Mouse (Mus musculus) kidney, postnatal 25 days (tissue): ENCODE measurements around the gene Bean1.

Source experiments
- DNase-seq, 2 experiments: peaks; one replicate each; pipeline ENCODE4 v3.0.0; 2021; ENCODE audit warnings: mixed read lengths in 2 of 2

Bean1 gene

DNA sequence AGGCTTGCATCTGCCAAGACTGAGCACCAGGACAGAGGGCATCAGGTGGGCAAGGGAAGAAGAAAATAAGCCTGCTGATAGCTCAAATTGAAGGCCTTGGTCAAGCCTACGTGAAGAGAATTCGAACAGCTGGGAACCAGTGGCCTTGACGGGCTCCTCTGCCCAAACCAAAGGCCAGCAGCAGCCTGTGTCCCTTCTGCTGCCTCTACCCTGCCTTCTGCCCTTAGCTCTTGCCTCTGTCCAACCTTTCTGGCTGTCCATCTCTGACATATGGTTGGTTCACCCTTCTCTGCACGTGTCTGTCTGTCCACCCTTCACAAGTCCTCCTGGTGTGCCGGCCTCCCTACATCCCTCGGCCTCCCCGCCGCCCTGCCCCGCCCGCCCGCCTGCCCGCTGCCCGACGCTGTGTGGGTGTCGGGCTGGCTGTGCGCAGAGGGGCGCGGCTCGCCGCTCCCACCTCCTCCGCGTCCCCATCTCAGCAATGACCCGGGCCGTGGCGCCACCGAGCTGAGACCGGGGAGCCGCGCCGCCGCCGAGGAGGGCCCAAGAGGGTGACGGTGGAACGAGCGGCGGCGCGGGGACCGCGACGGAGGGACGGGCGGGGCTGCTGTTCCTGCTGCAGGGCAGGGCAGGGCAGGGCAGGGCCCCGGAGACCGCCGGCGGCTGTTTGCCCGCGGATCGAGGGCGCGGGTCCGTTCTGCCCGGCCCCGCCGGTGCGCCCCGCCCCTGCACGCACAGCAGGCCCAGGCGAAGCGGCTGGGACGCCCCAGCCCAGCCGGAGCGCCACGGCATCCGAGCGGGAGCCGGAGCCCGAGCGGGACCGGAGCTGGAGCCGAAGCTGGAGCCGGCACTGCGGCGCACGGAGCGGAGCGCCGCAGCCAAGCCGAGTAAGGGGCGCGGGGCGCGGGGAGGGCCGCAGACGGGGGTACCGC is at the start of gene Bean1:
Bean1 (plus strand) TSS at position 325 of the 932 bp plus-strand sequence.
- DNase-seq: peak; percentile 8 to 43

- peak in 1 of 2 experiments; percentile 14 for DNase-seq
Measured at GRCm38 (mm10) chr8:104121640-104122416, 48.4 kb upstream of the Bean1 start.

DNA sequence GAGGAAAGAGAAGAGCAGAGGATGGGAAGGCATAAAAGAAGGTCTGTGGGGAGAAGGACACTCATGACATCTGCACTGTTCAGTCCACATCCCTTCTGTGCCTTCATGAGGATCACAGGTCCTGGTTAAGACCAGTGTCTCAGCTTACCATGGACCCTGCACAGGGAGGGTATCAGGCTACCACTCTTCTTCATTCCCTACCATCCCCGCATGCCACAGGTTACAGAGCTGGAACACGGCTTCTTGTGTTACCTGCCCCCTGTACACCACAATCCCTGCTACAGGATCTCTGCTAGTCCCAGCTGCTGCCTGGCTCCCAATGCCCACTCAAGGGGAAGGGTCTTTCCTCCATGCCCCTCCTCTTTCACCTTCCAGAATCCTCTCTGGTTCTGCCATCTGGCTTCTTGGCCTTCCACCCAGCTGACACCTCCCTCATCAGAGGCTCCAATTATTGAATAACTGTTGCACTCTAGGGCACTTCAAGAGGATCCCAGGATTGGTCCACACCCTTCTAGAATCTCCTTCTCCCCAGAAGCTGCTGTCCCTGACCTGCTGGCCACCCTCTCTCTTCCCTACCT is 47.1 kb upstream of the Bean1 start:
- DNase-seq: no peak

DNA sequence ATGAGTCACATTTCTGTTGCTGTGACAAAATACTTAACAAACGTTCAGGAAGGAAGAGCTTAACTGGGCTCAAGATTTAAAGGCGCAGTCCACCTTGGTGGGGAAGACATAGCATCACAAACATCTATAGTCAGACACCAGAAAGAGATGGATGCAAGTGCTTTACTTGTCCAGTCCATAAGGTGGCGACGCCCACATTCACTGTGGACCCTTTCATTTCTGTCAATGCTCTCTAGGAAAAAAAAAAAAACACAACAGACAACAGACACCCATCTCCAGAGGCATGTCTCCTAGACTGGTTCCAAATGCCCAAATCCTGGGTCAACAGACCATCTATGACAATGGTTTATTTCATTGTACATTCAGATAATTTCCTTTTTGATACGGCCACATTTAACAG is 45.7 kb upstream of the Bean1 start:
- DNase-seq: no peak

DNA sequence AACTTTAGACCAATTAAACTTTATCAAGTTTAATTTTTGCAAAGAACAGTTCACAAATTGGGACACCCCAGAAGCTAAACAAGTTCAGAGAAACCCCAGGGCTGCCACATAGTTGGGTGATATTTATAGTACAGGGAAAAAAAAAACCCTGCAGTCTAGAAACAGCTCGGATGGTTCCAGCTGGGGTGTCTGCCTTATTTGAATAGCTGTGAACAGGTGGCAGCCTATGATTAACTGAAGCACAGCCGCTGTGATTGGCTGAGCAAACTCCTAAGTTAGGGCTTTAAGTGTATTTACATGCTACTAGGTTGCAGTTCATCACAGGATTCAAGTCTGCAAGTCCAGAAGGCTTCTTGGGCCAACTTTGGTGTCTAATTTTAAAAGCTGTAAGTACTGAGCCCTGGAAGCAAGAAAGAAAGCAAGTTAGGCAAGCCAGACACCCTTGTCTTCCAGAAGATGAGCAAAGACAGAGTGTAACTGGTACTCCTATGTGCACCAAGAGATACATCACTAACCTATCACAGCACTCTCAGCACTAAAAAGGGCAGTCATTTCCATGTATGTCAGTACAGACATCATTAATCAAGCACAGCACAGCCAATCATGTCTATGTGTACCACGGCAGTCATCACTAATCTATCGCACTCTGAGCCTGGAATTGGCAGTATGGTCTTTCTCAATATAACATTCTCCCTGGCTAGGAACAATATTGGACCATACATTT is 42.9 kb upstream of the Bean1 start:
- DNase-seq: no peak

GRCm38 (mm10) chr8:104130916-104131315 is 39.3 kb upstream of the Bean1 start:
- no peak for DNase-seq

DNA sequence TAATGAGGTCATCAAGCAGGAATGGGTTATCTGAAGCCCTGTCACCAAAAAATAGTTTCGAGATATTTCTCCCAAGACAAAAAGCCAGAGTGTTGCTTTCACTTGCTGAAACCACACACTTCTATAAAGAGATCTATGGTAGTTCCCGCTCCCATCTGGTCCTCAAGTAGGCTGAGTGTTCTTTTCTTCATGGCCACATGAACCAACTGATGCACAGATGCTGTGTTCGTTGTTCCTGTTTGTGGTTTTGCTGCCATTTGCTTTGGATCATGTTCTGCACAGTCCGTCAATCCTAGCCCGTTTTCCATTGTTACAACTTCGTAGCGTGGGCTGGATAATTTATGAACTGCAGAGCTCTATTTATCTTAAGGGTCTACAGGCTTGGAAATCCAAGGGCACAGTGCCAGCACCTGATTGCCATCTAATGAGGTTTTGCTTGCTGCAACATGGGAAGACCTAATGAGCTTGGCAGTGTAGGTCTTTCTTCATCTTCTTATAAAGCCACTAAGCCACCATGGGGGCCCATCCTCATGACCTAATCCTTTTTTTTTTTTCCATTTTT is 38.7 kb upstream of the Bean1 start:
- DNase-seq: no peak

- no peak for DNase-seq
Measured at GRCm38 (mm10) chr8:104134521-104134920, 35.7 kb upstream of the Bean1 start.

DNA sequence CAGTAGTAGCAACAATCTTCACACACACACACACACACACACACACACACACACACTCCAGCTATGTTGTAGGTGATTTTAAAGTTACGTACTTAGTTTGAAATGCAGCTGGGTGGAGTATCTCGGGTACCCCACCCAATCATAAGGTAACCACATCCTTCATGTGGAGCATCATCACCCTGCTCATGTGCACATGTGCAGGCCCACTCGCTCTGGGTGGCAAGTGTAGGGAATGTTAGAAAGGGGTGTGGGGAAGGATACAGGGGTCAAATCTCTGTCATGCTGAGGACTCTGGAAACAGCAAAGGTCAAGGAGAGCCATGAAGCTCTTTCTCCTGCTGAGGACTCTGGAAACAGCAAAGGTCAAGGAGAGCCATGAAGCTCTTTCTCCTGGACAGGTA is 34.0 kb upstream of the Bean1 start:
- no peak for DNase-seq

DNA sequence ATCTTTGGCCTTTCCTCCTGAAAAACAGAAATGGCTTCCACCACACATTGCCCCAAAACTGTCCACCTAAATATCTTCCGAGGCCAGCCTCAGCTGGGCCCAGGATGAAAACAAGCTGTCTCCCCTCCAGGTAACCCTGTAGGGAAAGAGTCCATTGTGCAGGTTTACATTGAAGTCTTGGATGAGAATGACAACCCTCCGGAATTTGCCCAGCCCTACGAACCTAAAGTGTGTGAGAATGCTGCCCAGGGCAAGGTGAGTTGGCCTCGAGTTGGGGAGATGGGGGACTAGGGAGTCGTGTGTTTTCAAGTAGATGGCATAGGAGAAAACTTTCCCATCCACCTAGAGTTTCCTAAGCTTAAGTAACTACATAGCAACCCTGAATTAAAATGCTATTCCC is 32.6 kb upstream of the Bean1 start:
- DNase-seq: no peak

DNA sequence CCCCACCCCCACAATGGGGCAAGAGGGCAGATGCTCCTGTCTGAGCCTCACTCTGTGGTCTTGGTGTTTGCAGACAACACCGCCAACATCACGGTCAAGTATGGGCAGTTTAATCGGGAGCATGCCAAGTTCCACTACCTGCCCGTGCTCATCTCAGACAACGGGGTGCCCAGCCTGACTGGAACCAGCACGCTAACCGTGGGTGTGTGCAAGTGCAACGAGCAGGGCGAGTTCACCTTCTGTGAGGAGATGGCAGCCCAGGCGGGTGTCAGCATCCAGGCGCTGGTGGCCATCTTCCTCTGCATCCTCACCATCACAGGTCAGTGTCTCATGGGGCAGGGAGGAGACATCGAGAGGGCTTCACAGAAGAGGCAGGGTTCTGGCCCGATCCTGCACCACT is 29.6 kb upstream of the Bean1 start:
- DNase-seq: no peak

GRCm38 (mm10) chr8:104142415-104142814 is 27.8 kb upstream of the Bean1 start:
- DNase-seq: no peak

GRCm38 (mm10) chr8:104143379-104143778 is 26.9 kb upstream of the Bean1 start:
- DNase-seq: no peak

- DNase-seq: no peak
Measured at GRCm38 (mm10) chr8:104144434-104145216, 25.6 kb upstream of the Bean1 start.

GRCm38 (mm10) chr8:104145981-104146689 is 24.1 kb upstream of the Bean1 start:
- DNase-seq: peak; percentile 76 to 92

DNA sequence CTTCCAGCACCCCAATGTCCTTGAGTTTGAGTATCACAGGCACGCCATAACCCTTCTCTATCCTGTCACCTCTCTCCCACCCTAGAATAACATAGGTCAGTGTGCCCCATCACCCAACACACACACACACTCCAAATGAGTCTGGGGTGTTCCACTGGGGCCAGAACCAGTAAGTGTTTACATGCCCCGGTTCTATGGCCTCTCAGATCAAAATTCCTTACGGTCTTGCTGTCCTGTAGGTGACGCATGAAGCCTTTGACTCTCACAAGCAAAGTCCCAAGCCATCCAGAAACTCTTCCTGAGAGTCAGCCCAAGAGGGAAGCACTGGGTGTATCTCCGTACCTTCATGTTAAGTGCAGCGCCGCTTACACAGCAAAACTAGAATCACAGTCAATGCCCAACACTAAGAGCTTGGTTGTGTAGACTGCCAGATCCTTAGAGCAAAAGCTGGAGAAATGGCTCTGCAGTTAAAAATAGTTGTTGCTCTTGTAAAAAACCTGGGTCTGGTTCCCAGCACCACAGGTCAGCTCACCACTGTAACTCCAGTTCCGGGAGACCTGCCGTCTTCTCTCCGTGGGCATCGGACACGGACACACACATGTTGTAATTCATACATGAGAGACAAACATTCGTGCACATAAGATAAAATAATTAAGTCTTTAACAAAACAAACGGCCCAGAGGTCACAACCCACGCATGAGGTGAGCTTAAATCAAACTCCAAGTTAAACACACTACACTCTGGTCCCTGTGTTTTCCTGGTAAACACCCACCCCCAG is 23.3 kb upstream of the Bean1 start:
- no peak for DNase-seq

DNA sequence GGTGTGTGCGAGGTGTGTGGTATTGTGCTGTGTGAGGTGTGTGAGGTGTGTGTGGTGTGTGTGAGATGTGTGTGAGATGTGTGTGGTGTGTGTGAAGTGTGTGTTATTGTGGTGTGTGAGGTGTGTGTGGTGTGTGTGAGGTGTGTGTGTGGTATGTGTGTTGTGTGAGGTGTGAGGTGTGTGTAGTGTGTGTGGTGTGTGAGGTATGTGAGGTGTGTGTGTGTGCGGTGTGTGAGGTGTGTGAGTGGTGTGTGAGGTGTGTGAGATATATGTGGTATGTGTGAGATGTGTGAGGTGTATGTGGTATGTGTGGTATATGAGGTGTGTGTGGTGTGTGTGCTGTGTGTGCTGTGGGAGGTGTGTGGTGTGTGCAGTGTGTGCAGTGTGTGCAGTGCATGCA is 22.3 kb upstream of the Bean1 start:
- DNase-seq: no peak

DNA sequence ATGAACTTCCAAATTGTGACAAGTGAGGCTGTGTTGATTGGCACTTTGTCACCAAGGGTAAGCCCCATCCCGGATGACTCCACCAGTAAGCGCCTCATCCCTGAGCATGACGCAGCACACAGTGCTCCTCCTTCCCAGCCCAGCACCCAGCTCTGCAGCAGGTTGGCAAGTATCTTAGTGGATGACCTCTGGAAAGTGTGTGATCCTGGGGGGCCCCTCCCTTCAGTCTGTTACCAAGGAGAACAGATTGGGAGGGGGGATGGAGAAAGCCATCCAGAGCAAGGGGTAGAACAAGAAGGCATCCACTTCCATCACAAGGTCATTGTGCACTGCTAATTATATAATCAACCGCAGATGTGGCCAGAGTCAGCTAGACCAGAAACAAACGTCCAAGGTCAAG is 9.5 kb upstream of the Bean1 start:
- no peak for DNase-seq

- DNase-seq: no peak
Measured at GRCm38 (mm10) chr8:104169461-104169860, 781 bp upstream of the Bean1 start.

- no peak for DNase-seq
Measured at GRCm38 (mm10) chr8:104171050-104171620, 893 bp downstream of the Bean1 start.
